Mouse (Mus musculus) skeletal muscle tissue, adult 2 months (tissue): ENCODE data around the gene Olfr889.
"Not testable (repeated sequence)": the region's sequence is repeated elsewhere in the genome, so short reads cannot be mapped to it uniquely, and the experiment has no call there.

Experiments used
- DNase-seq: peaks from one replicate; pipeline ENCODE4 v3.0.0-alpha.2; 2012; ENCODE audit warnings: low read depth, low spot score

Gene Olfr889

GRCm38 (mm10) chr9:38114898-38115297 lies at the start of gene Olfr889:
Gene Olfr889 (plus strand): TSS chr9:38115198.
- no peak for DNase-seq

DNA sequence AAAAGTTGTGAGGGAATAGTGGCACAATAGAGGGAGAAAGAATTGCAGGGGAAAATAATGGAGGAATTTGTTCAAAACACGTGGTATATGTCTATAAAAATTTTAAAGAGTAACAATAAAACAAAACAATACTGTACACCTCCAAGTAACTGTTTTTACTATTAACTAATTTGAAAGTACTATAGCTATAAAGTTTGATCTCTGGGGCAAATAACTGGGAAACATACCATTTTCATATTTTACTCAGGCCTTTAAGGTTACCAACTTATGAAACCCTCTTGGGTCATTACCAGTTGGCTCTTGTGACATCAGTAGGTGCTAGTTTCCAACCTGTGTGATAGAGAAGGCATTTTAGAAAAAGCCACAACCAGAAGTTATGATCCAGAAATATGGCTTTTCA lies 31.2 kb upstream of the Olfr889 start, which contains the start of gene Olfr887:
Olfr887 (plus strand) TSS at position 301 of the 400 bp plus-strand sequence.
- DNase-seq = no peak

DNA sequence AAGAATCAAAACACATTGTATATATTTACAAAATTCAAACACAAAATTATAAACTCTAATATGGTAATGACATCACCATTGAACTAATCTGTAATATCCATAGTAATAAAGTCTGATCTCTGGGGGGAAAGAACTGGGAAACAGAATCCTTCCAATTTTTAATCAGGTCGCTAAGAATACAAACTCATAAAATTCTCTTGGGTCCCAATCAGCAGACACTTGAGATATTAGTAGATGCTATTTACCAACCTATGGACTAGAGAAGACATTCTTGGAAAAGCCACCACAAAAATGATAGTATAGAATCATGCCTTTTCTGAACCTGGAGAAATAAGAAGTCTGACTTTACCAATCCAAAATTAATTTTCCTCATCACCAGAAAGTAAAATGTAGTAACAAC lies 7.2 kb upstream of the Olfr889 start, which contains the start of gene Olfr888:
Olfr888 (plus strand) TSS at position 301 of the 400 bp plus-strand sequence.
- DNase-seq = no peak

DNA sequence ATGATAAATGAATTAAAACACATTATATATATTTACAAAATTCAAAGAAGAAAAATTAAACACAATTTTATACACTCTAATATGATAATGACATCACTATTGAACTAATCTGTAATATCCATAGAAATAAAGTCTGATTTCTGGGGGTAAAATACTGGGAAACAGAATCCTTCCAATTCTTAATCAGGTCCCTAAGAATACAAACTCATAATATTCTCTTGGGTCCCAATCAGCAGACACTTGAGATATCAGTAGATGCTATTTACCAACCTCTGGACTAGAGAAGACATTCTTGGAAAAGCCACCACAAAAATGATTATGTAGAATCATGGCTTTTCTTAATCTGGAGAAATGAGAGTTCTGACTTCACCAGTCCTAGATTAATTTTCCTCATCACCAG lies 27.2 kb downstream of the Olfr889 start, which contains the start of gene Olfr890:
Olfr890 (plus strand) TSS at position 301 of the 400 bp plus-strand sequence.
- no peak for DNase-seq

DNA sequence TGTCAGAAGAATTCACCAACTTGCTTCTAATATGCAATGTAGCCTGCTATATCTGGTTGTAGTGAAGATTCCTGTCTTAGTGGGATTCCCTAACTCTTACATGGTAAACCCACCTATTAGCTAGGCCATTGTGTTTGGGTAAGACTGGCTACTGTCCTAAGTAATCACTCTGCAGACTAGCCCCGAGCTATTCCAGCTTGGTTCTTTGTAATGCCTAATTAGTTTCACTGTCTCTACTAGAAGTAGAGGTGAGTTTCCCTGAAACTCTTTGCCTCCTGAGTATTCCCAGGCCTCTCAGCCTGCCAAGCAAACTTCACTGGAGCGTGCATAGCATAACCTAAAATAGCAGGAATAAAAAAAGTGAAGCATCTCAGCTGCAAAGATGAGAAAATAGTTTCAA lies 53.3 kb downstream of the Olfr889 start:
- DNase-seq = not testable (repeated sequence)
